Mouse (Mus musculus): Measurements from ENCODE around the gene Tmem201.

GRCm38 (mm10) chr4:149701426-149702209, 36.2 kb downstream of the Tmem201 start:
- no peak for TF ChIP-seq CTCF (IDR thresholded peaks at IDR 0.05; ENCODE audit: borderline replicate concordance, insufficient read depth, low read length)
- no peak for TF ChIP-seq POLR2A (IDR thresholded peaks at IDR 0.05; ENCODE audit: low read depth, low read length)

All from embryonic fibroblast, embryonic 13.5 days (primary cell).